Comparison of ENCODE assay signal across 16 mouse cellular contexts in genomic region chr6:94657204-94658135, GRCm38 (mm10). TPM values are rescaled to one million over a fixed set of nuclear protein-coding genes. Genes with fewer than 3 reads are reported as not detected.
DNase-seq lines count a peak whose midpoint lies in the region; ATAC-seq and TF ChIP-seq lines count a peak whose summit lies in the region.
"Had no signal": no experiment of that assay in that cellular context is flagged by ENCODE, and none has a peak within 500 bp of the region (broad histone marks: within the 10 kb centered on the region; RNA-seq: fewer than 3 reads in every experiment).

No protein-coding gene starts in this region.

- H3ac ChIP-seq in C2C12 (ENCODE audit: control insufficient read depth, insufficient read length, low read depth), result no peak overlapping the region

- WGBS in heart, embryonic 16.5 days, result 55% methylated on average over 12 of the region's 12 CpGs
- 54% methylated on average over 12 of the region's 12 CpGs for WGBS in limb, embryonic 13.5 days
- WGBS in intestine, embryonic 15.5 days, result 63% methylated on average over 12 of the region's 12 CpGs

- no peaks in the 10 kb centered on the region for H3K9me3 ChIP-seq in heart, embryonic 16.5 days (replicated peaks; ENCODE audit: control insufficient read depth, low read length)
- H3K9me3 ChIP-seq in limb, embryonic 13.5 days, result no peaks in the 10 kb centered on the region
- no peaks in the 10 kb centered on the region for H3K9me3 ChIP-seq in intestine, embryonic 15.5 days
- H3K9me3 ChIP-seq: embryonic facial prominence, embryonic 12.5 days; hindbrain, embryonic 10.5 days; midbrain, embryonic 12.5 days had no signal

- no peaks in the 10 kb centered on the region for H3K79me2 ChIP-seq in C2C12 (ENCODE audit: control insufficient read depth, insufficient read depth)

- peak overlapping the region; percentile 29; the same call in 1 of the 2 replicates for H3K27ac ChIP-seq in heart, embryonic 16.5 days (ENCODE audit: low read length)
- peak overlapping the region; percentile 11 for H3K27ac ChIP-seq in limb, embryonic 13.5 days
- H3K27ac ChIP-seq in intestine, embryonic 15.5 days, result no peak overlapping the region; the same call in 1 of the 2 replicates
- H3K27ac ChIP-seq: embryonic facial prominence, embryonic 12.5 days; hindbrain, embryonic 10.5 days; macrophage had no signal

- intact Hi-C loops in heart, postnatal 10 days (cut with DNase I), result no loop called here

- no peak overlapping the region for H3K9ac ChIP-seq in heart, embryonic 16.5 days (ENCODE audit: low read length)
- H3K9ac ChIP-seq in limb, embryonic 13.5 days, result no peak overlapping the region
- no peak overlapping the region for H3K9ac ChIP-seq in intestine, embryonic 15.5 days
- H3K9ac ChIP-seq: embryonic facial prominence, embryonic 12.5 days; midbrain, embryonic 12.5 days had no signal

- no peaks in the 10 kb centered on the region for H3K27me3 ChIP-seq in heart, embryonic 16.5 days (ENCODE audit: control insufficient read depth, insufficient read depth, low read length)
- H3K27me3 ChIP-seq in C2C12 (ENCODE audit: control insufficient read depth, insufficient read depth, insufficient read length), result no peaks in the 10 kb centered on the region
- no peaks in the 10 kb centered on the region for H3K27me3 ChIP-seq in limb, embryonic 13.5 days
- no peaks in the 10 kb centered on the region for H3K27me3 ChIP-seq in intestine, embryonic 15.5 days (replicated peaks)
- H3K27me3 ChIP-seq: embryonic facial prominence, embryonic 12.5 days; midbrain, embryonic 12.5 days had no signal

- 0 out of 2 replicates have a peak, but pooled peaks have one; percentile 5 for ATAC-seq in frontal cortex, adult (ENCODE audit: low TSS enrichment)
- ATAC-seq in heart, embryonic 16.5 days (replicated peaks; ENCODE audit: extremely low read depth, insufficient read depth, low FRiP score), result no peak
- ATAC-seq in limb, embryonic 13.5 days (ENCODE audit: low FRiP score, low read depth), result peak; percentile 60; the same call in 1 of the 2 replicates
- ATAC-seq in intestine, embryonic 15.5 days, result no peak

- no peaks in the 10 kb centered on the region for H3K36me3 ChIP-seq in heart, embryonic 16.5 days (ENCODE audit: control insufficient read depth, insufficient read depth)
- no peaks in the 10 kb centered on the region for H3K36me3 ChIP-seq in C2C12 (ENCODE audit: control insufficient read depth, insufficient read depth)
- peaks cover 42% of the 10 kb centered on the region for H3K36me3 ChIP-seq in limb, embryonic 13.5 days
- 0 out of 2 replicates have a peak, but pooled peaks cover 2% of the 10 kb centered on the region for H3K36me3 ChIP-seq in intestine, embryonic 15.5 days

- H3K4me3 ChIP-seq in heart, embryonic 16.5 days (ENCODE audit: low read length), result no peak overlapping the region
- no peak overlapping the region for H3K4me3 ChIP-seq in C2C12 (ENCODE audit: insufficient read depth, poor library complexity, severe bottlenecking)
- H3K4me3 ChIP-seq in limb, embryonic 13.5 days, result no peak overlapping the region
- no peak overlapping the region for H3K4me3 ChIP-seq in intestine, embryonic 15.5 days (replicated peaks)
- H3K4me3 ChIP-seq: embryonic facial prominence, embryonic 12.5 days; hindbrain, embryonic 10.5 days; midbrain, embryonic 12.5 days had no signal

- H3K79me3 ChIP-seq in C2C12 (ENCODE audit: low read depth), result no peaks in the 10 kb centered on the region

- no peak for DNase-seq in frontal cortex, postnatal 14 days (ENCODE audit: low spot score in 2 of 2)
- DNase-seq in heart, postnatal 10 days, result no peak
- no peak for DNase-seq in thymus, adult 18-20 months
- DNase-seq: cerebellum, adult 11-12 months; liver; lung, adult 2 months; thymus, adult 2 months had no signal

- TF ChIP-seq CTCF in C2C12 (IDR thresholded peaks at IDR 0.05; ENCODE audit: control insufficient read depth, insufficient read depth, insufficient read length), result no peak

- H3K4me1 ChIP-seq in heart, embryonic 16.5 days (ENCODE audit: control insufficient read depth, insufficient read depth, low read length), result peaks cover 25% of the 10 kb centered on the region
- peaks cover 55% of the 10 kb centered on the region for H3K4me1 ChIP-seq in limb, embryonic 13.5 days
- peaks cover 29% of the 10 kb centered on the region for H3K4me1 ChIP-seq in intestine, embryonic 15.5 days (replicated peaks)

- H3K4me2 ChIP-seq in heart, embryonic 16.5 days (ENCODE audit: low read depth, low read length), result peak overlapping the region; percentile 24; the same call in 1 of the 2 replicates
- no peak overlapping the region for H3K4me2 ChIP-seq in limb, embryonic 13.5 days (replicated peaks)
- no peak overlapping the region for H3K4me2 ChIP-seq in intestine, embryonic 15.5 days (replicated peaks)
- H3K4me2 ChIP-seq: embryonic facial prominence, embryonic 12.5 days; midbrain, embryonic 12.5 days had no signal

TF ChIP-seq in C2C12, 6 proteins besides CTCF, POLR2A, EP300 and RAD21:
- TF ChIP-seq MAX (IDR thresholded peaks at IDR 0.05) (peak; percentile 19), CEBPB (IDR thresholded peaks at IDR 0.05; ENCODE audit: low read depth) (no peak), MYOD1 (IDR thresholded peaks at IDR 0.05; ENCODE audit: control insufficient read depth, insufficient read length, low read depth) (peak; percentile 39), MYOG (IDR thresholded peaks at IDR 0.05; ENCODE audit: control insufficient read depth, extremely low read depth, insufficient read length) (no peak), USF1 (IDR thresholded peaks at IDR 0.05; ENCODE audit: low read depth) (peak; percentile 94), FOSL1 (IDR thresholded peaks at IDR 0.05; ENCODE audit: insufficient read depth, low read length, poor library complexity, severe bottlenecking) (no peak)

RNA-seq across cellular contexts. Expression of gene Lrig1, which starts 42.5 kb away (rescaled TPM):
- polyA plus RNA-seq in heart, embryonic 16.5 days (2015; fragmentation: Nextera tagmentation; extraction: Ambion mirVana), result 7.7 and 8.9 TPM in 2 replicates
- 10 to 100 TPM; 27.3 to 27.7 TPM for total RNA-seq in heart, postnatal 10 days (2021)
- polyA plus RNA-seq in C2C12 (2012; fragmentation: generic; extraction: Trizol), result 11.2 TPM
- 19.0 and 23.5 TPM in 2 replicates for polyA plus RNA-seq in limb, embryonic 13.5 days (2015; fragmentation: Nextera tagmentation; extraction: Ambion mirVana)
- polyA plus RNA-seq in intestine, embryonic 15.5 days (2015; fragmentation: Nextera tagmentation; extraction: Ambion mirVana), result 17.1 and 19.5 TPM in 2 replicates

Comparison
In these comparisons a context has a peak if more than half of its experiments do, and no peak if none do; other contexts are left out.
1. ATAC-seq: peak in frontal cortex, adult (single experiment) and limb, embryonic 13.5 days (single experiment); none in heart, embryonic 16.5 days (single experiment) and intestine, embryonic 15.5 days (single experiment).